Mouse (Mus musculus): ENCODE data around the gene Gm438. TPM values are rescaled to one million over a fixed set of nuclear protein-coding genes. Genes with fewer than 3 reads are reported as not detected.
"Not testable (repeated sequence)": the region's sequence is repeated elsewhere in the genome, so short reads cannot be mapped to it uniquely, and the experiment has no call there.

Gene Gm438
- polyA plus RNA-seq (2014; fragmentation: Nextera tagmentation; extraction: Ambion mirVana): not detected in 2 replicates

DNA sequence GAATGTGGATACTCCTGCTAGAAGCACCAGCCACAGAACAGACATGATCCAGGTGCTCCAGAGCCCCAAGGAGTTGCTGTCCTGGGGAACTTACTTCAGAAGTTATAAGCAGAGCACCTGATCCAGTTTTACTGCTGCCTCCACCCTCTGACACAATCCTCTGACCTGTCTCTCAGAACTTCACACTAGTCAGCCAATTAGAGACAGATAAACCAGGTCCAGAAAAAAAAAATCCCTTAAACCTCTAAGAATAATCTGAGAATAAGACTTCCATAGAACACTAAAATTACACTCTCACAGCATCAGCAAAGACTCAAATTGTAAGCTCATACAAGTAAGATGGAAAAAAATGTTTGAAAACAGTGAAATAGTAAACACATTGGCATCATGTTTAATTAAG, at the start of gene Gm438:
Gene Gm438, minus strand, starts transcription at position 101 of the 400 bp plus-strand sequence.
- Histone ChIP-seq H3K4me1 (ENCODE audit: insufficient read depth) (no peaks in the 10 kb centered on the region), H3K9ac (no peak within 1 kb of the TSS), H3K36me3 (ENCODE audit: insufficient read depth) (no peaks in the 10 kb centered on the region), H3K27me3 (ENCODE audit: insufficient read depth, low read length) (no peaks in the 10 kb centered on the region), H3K27ac (ENCODE audit: low read depth) (no peak within 1 kb of the TSS), H3K4me2 (no peak within 1 kb of the TSS), H3K9me3 (ENCODE audit: low read depth, low read length) (no peaks in the 10 kb centered on the region), H3K4me3 (ENCODE audit: low read depth, low read length) (no peak within 1 kb of the TSS)
- ATAC-seq (ENCODE audit: insufficient read depth) (no peak), DNase-seq (no peak)
- no peak for TF ChIP-seq CTCF (IDR thresholded peaks at IDR 0.05; ENCODE audit: low read depth)

- Histone ChIP-seq H3K27me3 (ENCODE audit: insufficient read depth, low read length) (no peaks in the 10 kb centered on the region), H3K4me2 (no peak overlapping the region), H3K9me3 (ENCODE audit: low read depth, low read length) (no peaks in the 10 kb centered on the region), H3K4me3 (ENCODE audit: low read depth, low read length) (no peak overlapping the region), H3K9ac (no peak overlapping the region), H3K4me1 (ENCODE audit: insufficient read depth) (no peaks in the 10 kb centered on the region), H3K36me3 (ENCODE audit: insufficient read depth) (no peaks in the 10 kb centered on the region), H3K27ac (ENCODE audit: low read depth) (no peak overlapping the region)
- DNase-seq: no peak
- WGBS: 79% methylated on average over 2 of the region's 2 CpGs
- no peak for ATAC-seq (ENCODE audit: insufficient read depth)
- no peak for TF ChIP-seq CTCF (IDR thresholded peaks at IDR 0.05; ENCODE audit: low read depth)
Measured at GRCm38 (mm10) chr4:144824706-144825105, 38.3 kb upstream of the Gm438 start.

GRCm38 (mm10) chr4:144823996-144824395, 37.6 kb upstream of the Gm438 start:
- ATAC-seq (ENCODE audit: insufficient read depth): no peak
- DNase-seq: no peak
- WGBS: 79% methylated on average over 2 of the region's 2 CpGs
- no peak overlapping the region for H3K4me2 ChIP-seq
- H3K36me3 ChIP-seq (ENCODE audit: insufficient read depth): no peaks in the 10 kb centered on the region
- no peaks in the 10 kb centered on the region for H3K4me1 ChIP-seq (ENCODE audit: insufficient read depth)
- H3K9ac ChIP-seq: no peak overlapping the region
- no peak overlapping the region for H3K4me3 ChIP-seq (ENCODE audit: low read depth, low read length)
- no peak for TF ChIP-seq CTCF (IDR thresholded peaks at IDR 0.05; ENCODE audit: low read depth)
- H3K27ac ChIP-seq (ENCODE audit: low read depth): no peak overlapping the region
- H3K9me3 ChIP-seq (ENCODE audit: low read depth, low read length): no peaks in the 10 kb centered on the region
- H3K27me3 ChIP-seq (ENCODE audit: insufficient read depth, low read length): no peaks in the 10 kb centered on the region

- not testable (repeated sequence) for H3K4me3 ChIP-seq (ENCODE audit: low read depth, low read length); H3K4me1 ChIP-seq (ENCODE audit: insufficient read depth); H3K27me3 ChIP-seq (ENCODE audit: insufficient read depth, low read length); ATAC-seq (ENCODE audit: insufficient read depth); H3K27ac ChIP-seq (ENCODE audit: low read depth); H3K9ac ChIP-seq; H3K9me3 ChIP-seq (ENCODE audit: low read depth, low read length); DNase-seq; H3K36me3 ChIP-seq (ENCODE audit: insufficient read depth); H3K4me2 ChIP-seq
- WGBS: 45% methylated on average over 5 of the region's 5 CpGs
Measured at GRCm38 (mm10) chr4:144807135-144807534, 20.8 kb upstream of the Gm438 start.

DNA sequence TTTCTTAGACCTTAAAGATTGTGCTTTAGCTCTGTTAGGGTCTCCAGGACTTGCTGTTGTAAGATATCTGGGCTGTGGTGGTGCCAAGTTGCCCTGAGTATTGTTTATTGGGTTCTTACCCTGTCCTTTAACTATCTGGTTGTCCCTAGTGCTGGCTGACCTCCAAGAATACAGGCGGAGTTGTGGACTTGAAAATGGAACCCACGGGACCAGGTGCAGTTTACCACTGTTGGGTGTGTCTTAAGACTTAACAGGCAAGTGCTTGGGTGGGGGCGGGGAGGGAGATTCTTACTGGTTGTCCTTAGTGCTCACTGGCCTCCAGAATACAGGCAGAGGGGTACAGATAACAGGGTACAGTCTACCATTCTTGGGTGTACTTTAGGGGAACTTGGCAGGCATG, 17.2 kb upstream of the Gm438 start:
- no peak overlapping the region for H3K27ac ChIP-seq (ENCODE audit: low read depth)
- 71% methylated on average over 3 of the region's 3 CpGs for WGBS
- DNase-seq: no peak
- H3K9me3 ChIP-seq (ENCODE audit: low read depth, low read length): no peaks in the 10 kb centered on the region
- ATAC-seq (ENCODE audit: insufficient read depth): no peak
- TF ChIP-seq CTCF (IDR thresholded peaks at IDR 0.05; ENCODE audit: low read depth): no peak
- H3K27me3 ChIP-seq (ENCODE audit: insufficient read depth, low read length): no peaks in the 10 kb centered on the region
- no peak overlapping the region for H3K4me2 ChIP-seq
- no peak overlapping the region for H3K9ac ChIP-seq
- no peaks in the 10 kb centered on the region for H3K36me3 ChIP-seq (ENCODE audit: insufficient read depth)
- no peak overlapping the region for H3K4me3 ChIP-seq (ENCODE audit: low read depth, low read length)
- no peaks in the 10 kb centered on the region for H3K4me1 ChIP-seq (ENCODE audit: insufficient read depth)

DNA sequence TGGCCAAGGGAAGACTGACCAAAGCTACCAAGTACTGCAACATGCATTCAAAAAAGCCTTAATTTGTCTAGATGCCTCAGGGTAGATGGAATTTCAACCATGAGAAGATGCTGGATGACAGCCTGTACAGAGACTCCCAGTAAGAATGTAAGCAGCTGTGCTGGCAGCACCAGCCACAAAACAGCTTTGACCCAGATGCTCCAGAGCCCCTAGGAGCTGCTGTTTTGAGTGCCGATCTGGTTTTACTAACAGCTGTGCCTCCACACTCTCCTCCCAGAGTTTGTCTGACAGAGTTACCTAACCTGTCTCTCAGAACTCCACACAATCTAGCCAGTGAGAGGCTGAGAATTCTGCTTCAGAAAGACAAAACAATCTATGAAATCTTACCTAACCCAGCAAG, 3.8 kb upstream of the Gm438 start:
- WGBS: 59% methylated on average over 1 of the region's 1 CpGs
- Histone ChIP-seq H3K4me2 (no peak overlapping the region), H3K4me1 (ENCODE audit: insufficient read depth) (no peaks in the 10 kb centered on the region), H3K27me3 (ENCODE audit: insufficient read depth, low read length) (no peaks in the 10 kb centered on the region), H3K9me3 (ENCODE audit: low read depth, low read length) (no peaks in the 10 kb centered on the region), H3K27ac (ENCODE audit: low read depth) (no peak overlapping the region), H3K9ac (no peak overlapping the region), H3K36me3 (ENCODE audit: insufficient read depth) (no peaks in the 10 kb centered on the region), H3K4me3 (ENCODE audit: low read depth, low read length) (no peak overlapping the region)
- DNase-seq (no peak), ATAC-seq (ENCODE audit: insufficient read depth) (no peak)
- TF ChIP-seq CTCF (IDR thresholded peaks at IDR 0.05; ENCODE audit: low read depth): no peak

GRCm38 (mm10) chr4:144782476-144783197, 3.7 kb downstream of the Gm438 start:
- TF ChIP-seq CTCF (IDR thresholded peaks at IDR 0.05; ENCODE audit: low read depth): no peak
- ATAC-seq (ENCODE audit: insufficient read depth) (no peak), DNase-seq (no peak)
- Histone ChIP-seq H3K27ac (ENCODE audit: low read depth) (no peak overlapping the region), H3K4me1 (ENCODE audit: insufficient read depth) (no peaks in the 10 kb centered on the region), H3K9ac (no peak overlapping the region), H3K4me2 (no peak overlapping the region), H3K36me3 (ENCODE audit: insufficient read depth) (no peaks in the 10 kb centered on the region), H3K27me3 (ENCODE audit: insufficient read depth, low read length) (no peaks in the 10 kb centered on the region), H3K4me3 (ENCODE audit: low read depth, low read length) (no peak overlapping the region), H3K9me3 (ENCODE audit: low read depth, low read length) (no peaks in the 10 kb centered on the region)
- WGBS: 59% methylated on average over 3 of the region's 3 CpGs

All from lung, embryonic 14.5 days (tissue).